Mouse (Mus musculus) liver, embryonic 12.5 days (tissue): ENCODE data around the gene Golim4. TPM values are rescaled to one million over a fixed set of nuclear protein-coding genes. Genes with fewer than 3 reads are reported as not detected.

Source experiments
- ATAC-seq: fragments of 200-750 bp; cut with Nextera tagmentation; 2 replicates; pipeline ENCODE4 v1.8.0; 2017; ENCODE audit warnings: moderate number of reproducible peaks, mild to moderate bottlenecking, moderate library complexity
- H3K27ac ChIP-seq: fragments of 300-500 bp; sonication (generic); 2 replicates; pipeline ENCODE4 v1.5.1; 2016; ENCODE audit warnings: mild to moderate bottlenecking
- H3K27me3 ChIP-seq: fragments of 300-500 bp; sonication (generic); replicated peaks from 2 replicates; pipeline ENCODE4 v1.6.1; 2016; ENCODE audit warnings: mild to moderate bottlenecking, moderate library complexity
- H3K36me3 ChIP-seq: fragments of 300-500 bp; sonication (generic); 2 replicates; pipeline ENCODE4 v1.6.1; 2016; ENCODE audit warnings: mild to moderate bottlenecking, moderate library complexity
- H3K4me1 ChIP-seq: fragments of 300-500 bp; sonication (generic); 2 replicates; pipeline ENCODE4 v1.6.1; 2016
- H3K4me2 ChIP-seq: fragments of 300-500 bp; sonication (generic); 2 replicates; pipeline ENCODE4 v1.6.1; 2016; ENCODE audit warnings: mild to moderate bottlenecking, moderate library complexity
- H3K4me3 ChIP-seq: fragments of 300-500 bp; sonication (generic); 2 replicates; pipeline ENCODE4 v1.5.1; 2016; ENCODE audit warnings: mild to moderate bottlenecking, moderate library complexity
- H3K9ac ChIP-seq: fragments of 300-500 bp; sonication (generic); 2 replicates; pipeline ENCODE4 v1.6.1; 2016; ENCODE audit warnings: mild to moderate bottlenecking, moderate library complexity
- H3K9me3 ChIP-seq: fragments of 300-500 bp; sonication (generic); replicated peaks from 2 replicates; pipeline ENCODE4 v1.6.1; 2016; ENCODE audit warnings: mild to moderate bottlenecking, moderate library complexity
- WGBS: fragments of 180-500 bp; shearing (Covaris S2); methylation state at CpG from one replicate; pipeline ENCODE4 v1.1.7; 2016; ENCODE audit not compliant: insufficient replicate concordance; 5-methylcytosine and 5-hydroxymethylcytosine counted together
- polyA plus RNA-seq: library from polyadenylated mRNA; unstranded; fragments of >200 nt; fragmentation: Nextera tagmentation; extraction: Ambion mirVana; gene quantifications from 2 replicates; pipeline ENCODE4 v1.2.1, GENCODE M21; 2016

The Golim4 gene
- polyA plus RNA-seq, 1 experiment from 2014 or later = 26.0 TPM

DNA sequence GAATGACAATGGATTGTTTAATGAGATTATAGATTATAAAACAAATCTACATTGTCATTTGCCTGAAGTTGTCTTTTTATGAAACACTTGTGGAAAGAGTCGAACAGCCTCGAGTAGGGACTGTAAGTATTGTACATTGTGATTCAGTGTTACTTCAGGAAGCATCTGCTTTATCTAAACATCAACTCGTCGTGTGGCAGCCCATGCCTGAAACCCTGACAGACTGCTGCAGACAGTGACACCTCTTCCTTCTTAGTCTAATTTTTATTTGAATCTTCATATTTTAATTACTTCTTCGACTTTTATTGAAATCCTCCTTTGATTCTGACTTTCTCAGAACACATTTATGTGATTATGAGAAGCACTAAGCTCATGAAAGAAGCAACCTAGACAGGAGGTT, 7.4 kb downstream of the Golim4 start:
- no peak overlapping the region for H3K27ac ChIP-seq
- no peak overlapping the region for H3K9ac ChIP-seq
- no peak overlapping the region for H3K4me3 ChIP-seq
- H3K9me3 ChIP-seq = no peaks in the 10 kb centered on the region
- H3K36me3 ChIP-seq = peaks cover 34% of the 10 kb centered on the region
- peaks cover 57% of the 10 kb centered on the region for H3K4me1 ChIP-seq
- H3K4me2 ChIP-seq = no peak overlapping the region
- no peak for ATAC-seq
- no peaks in the 10 kb centered on the region for H3K27me3 ChIP-seq
- 34% methylated on average over 5 of the region's 5 CpGs for WGBS

DNA sequence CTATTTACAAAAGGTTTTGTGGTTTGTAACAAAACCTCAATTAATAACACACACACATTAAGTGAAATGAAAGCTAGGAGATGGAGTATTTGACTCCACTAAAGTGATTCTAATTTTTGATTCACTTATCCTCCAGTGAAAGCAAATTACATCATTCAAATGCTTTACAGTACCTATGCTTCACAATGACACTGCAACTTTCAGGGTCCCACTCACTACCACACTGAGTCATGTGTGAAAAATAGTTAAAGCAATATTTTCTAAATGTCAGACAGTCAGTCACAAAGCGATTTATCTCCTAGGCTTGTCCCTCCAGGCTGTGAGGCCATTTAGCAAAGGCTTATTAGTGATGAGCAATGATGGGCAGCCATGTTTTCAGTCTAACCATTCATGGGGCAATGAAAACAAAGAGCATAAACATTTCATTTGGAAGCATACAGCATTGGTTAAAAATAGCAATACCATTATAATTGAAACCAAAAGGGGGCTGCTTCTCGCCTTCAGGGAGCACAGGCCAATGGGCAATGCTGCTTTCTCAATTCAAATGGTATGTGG, 8.1 kb downstream of the Golim4 start:
- no peak overlapping the region for H3K9ac ChIP-seq
- no peaks in the 10 kb centered on the region for H3K9me3 ChIP-seq
- no peaks in the 10 kb centered on the region for H3K27me3 ChIP-seq
- peaks cover 50% of the 10 kb centered on the region for H3K4me1 ChIP-seq
- no peak overlapping the region for H3K4me3 ChIP-seq
- WGBS = 69% methylated on average over 2 of the region's 2 CpGs
- no peak overlapping the region for H3K4me2 ChIP-seq
- ATAC-seq = no peak
- peaks cover 37% of the 10 kb centered on the region for H3K36me3 ChIP-seq
- H3K27ac ChIP-seq = no peak overlapping the region; the same call in 1 of the 2 replicates

GRCm38 (mm10) chr3:75948003-75948402, 8.7 kb downstream of the Golim4 start:
- H3K4me2 ChIP-seq = no peak overlapping the region
- 85% methylated on average over 1 of the region's 1 CpGs for WGBS
- H3K27ac ChIP-seq = no peak overlapping the region
- peaks cover 45% of the 10 kb centered on the region for H3K4me1 ChIP-seq
- H3K9me3 ChIP-seq = no peaks in the 10 kb centered on the region
- H3K9ac ChIP-seq = no peak overlapping the region
- peaks cover 37% of the 10 kb centered on the region for H3K36me3 ChIP-seq
- no peak overlapping the region for H3K4me3 ChIP-seq
- no peaks in the 10 kb centered on the region for H3K27me3 ChIP-seq
- no peak for ATAC-seq

GRCm38 (mm10) chr3:75942303-75943060, 14.3 kb downstream of the Golim4 start:
- peak; percentile 52; the same call in 1 of the 2 replicates for ATAC-seq
- Histone ChIP-seq H3K4me1 (peaks cover 23% of the 10 kb centered on the region), H3K9ac (no peak overlapping the region), H3K9me3 (no peaks in the 10 kb centered on the region), H3K4me2 (no peak overlapping the region), H3K27ac (no peak overlapping the region), H3K4me3 (no peak overlapping the region), H3K27me3 (no peaks in the 10 kb centered on the region), H3K36me3 (peaks cover 36% of the 10 kb centered on the region)
- 77% methylated on average over 12 of the region's 12 CpGs for WGBS

DNA sequence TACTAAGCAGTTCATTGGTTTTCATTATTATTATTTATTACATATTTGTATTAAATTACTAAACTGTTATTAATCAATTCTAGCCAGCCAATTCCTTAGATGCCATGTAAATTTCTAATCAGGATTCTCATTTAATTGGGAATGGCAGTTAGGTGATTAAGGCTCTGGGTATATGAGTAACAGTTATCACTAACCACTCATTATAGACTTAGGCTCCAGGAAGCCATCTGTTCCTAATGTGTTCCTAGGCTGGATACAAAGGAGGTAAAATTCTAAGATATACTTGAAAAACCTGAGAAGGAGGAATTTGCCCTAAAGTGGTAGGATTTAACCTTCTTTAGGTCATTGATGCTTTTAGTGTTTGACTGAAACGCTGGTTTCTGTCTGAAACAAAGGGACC, 14.9 kb downstream of the Golim4 start:
- Histone ChIP-seq H3K4me2 (no peak overlapping the region), H3K9me3 (no peaks in the 10 kb centered on the region), H3K36me3 (peaks cover 30% of the 10 kb centered on the region), H3K27ac (no peak overlapping the region), H3K4me3 (no peak overlapping the region), H3K4me1 (peaks cover 23% of the 10 kb centered on the region), H3K9ac (no peak overlapping the region), H3K27me3 (no peaks in the 10 kb centered on the region)
- 76% methylated on average over 1 of the region's 1 CpGs for WGBS
- ATAC-seq = no peak

DNA sequence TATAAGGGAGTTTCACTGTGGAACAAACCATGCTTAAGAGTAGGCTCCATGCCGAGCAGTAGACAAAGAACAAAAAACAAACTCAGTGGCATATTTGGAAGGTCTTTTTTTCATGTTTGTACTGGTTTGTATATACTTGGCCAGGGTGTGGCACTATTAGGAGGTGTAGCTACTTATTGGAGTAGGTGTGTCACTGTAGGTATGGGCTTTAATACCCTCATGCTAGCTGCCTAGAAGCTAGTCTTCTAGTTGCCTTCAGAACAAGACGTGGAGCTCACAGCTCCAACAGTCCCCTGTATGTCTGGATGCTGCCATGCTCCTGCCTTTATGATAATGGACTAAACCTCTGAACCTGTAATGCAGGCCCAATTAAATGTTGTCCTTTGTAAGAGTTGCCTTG, 20.6 kb downstream of the Golim4 start:
- Histone ChIP-seq H3K36me3 (peaks cover 30% of the 10 kb centered on the region), H3K27me3 (no peaks in the 10 kb centered on the region), H3K27ac (no peak overlapping the region), H3K4me1 (peaks cover 7% of the 10 kb centered on the region; the same call in 1 of the 2 replicates), H3K9ac (no peak overlapping the region), H3K4me3 (no peak overlapping the region), H3K4me2 (no peak overlapping the region), H3K9me3 (peaks cover 6% of the 10 kb centered on the region; the same call in 1 of the 2 replicates)
- 85% methylated on average over 2 of the region's 2 CpGs for WGBS
- no peak for ATAC-seq

GRCm38 (mm10) chr3:75930659-75931225, 26.0 kb downstream of the Golim4 start:
- WGBS = 74% methylated on average over 2 of the region's 2 CpGs
- no peak overlapping the region for H3K9ac ChIP-seq

DNA sequence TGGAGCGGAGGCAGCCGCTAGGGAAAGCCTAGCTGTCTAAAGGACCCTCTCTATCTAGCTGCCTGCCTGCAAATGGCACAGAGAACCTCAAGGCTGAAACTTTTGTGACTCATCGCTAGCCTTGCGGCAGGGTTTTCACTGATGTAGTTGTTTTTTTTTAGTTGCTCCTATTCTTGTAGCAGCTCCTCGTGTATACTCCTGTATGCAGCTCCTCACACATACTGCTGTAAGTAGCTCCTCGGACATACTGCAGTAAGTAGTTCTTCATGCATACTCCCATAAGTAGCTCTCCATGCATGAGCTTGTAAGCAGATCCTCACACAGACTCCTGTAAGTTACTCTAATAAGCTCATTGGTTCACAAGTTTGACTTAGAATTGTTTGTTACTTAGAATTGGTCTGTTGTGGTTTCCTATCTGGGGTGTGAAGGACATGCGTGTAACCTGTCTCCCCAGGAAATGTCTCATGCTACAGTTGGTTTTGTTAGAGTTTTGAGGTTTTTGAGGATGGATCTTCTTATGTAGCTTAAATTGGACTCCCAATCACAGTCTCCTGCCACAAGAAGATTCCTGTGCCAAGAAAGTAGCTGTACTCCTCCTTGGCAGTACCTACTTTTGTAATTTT, 26.7 kb downstream of the Golim4 start:
- Histone ChIP-seq H3K4me1 (peaks cover 9% of the 10 kb centered on the region), H3K9me3 (peaks cover 6% of the 10 kb centered on the region; the same call in 1 of the 2 replicates), H3K9ac (no peak overlapping the region), H3K4me3 (no peak overlapping the region), H3K27ac (no peak overlapping the region), H3K27me3 (no peaks in the 10 kb centered on the region), H3K36me3 (peaks cover 15% of the 10 kb centered on the region), H3K4me2 (no peak overlapping the region)
- no peak for ATAC-seq
- 78% methylated on average over 7 of the region's 7 CpGs for WGBS

More at GRCm38 (mm10) chr3:75930659-75931225, 26.0 kb downstream of the Golim4 start:
- Histone ChIP-seq H3K36me3 (peaks cover 22% of the 10 kb centered on the region), H3K4me3 (no peak overlapping the region), H3K9me3 (peaks cover 6% of the 10 kb centered on the region; the same call in 1 of the 2 replicates), H3K4me2 (no peak overlapping the region), H3K27me3 (no peaks in the 10 kb centered on the region), H3K4me1 (peaks cover 9% of the 10 kb centered on the region), H3K27ac (no peak overlapping the region)
- ATAC-seq = no peak

DNA sequence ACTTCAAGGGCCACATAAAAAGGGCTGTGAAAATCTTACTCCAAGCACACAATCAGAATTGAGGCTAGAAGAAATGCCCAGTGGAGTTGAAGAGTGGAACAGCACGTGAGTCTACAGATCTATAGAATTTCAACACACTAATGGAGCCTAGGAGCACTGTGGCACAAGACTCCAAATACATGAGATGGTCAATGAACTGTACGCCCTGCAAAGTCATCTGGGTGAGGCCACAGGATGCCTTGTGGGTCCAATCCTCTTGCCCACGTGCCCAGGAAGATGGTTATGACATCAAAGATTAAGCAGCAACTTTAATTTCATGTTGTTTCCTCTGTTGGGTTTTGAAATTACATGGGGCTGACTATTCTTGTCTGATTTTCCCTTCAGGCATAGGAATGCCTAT, 30.4 kb downstream of the Golim4 start:
- Histone ChIP-seq H3K4me2 (no peak overlapping the region), H3K9ac (no peak overlapping the region), H3K4me3 (no peak overlapping the region), H3K9me3 (no peaks in the 10 kb centered on the region), H3K27me3 (no peaks in the 10 kb centered on the region), H3K36me3 (no peaks in the 10 kb centered on the region), H3K4me1 (peaks cover 32% of the 10 kb centered on the region), H3K27ac (no peak overlapping the region)
- peak; percentile 44; the same call in 1 of the 2 replicates for ATAC-seq
- 76% methylated on average over 3 of the region's 3 CpGs for WGBS

- no peak for ATAC-seq
- WGBS = 73% methylated on average over 2 of the region's 2 CpGs
- peaks cover 44% of the 10 kb centered on the region for H3K4me1 ChIP-seq
Observed at GRCm38 (mm10) chr3:75925123-75925522, 31.6 kb downstream of the Golim4 start.

DNA sequence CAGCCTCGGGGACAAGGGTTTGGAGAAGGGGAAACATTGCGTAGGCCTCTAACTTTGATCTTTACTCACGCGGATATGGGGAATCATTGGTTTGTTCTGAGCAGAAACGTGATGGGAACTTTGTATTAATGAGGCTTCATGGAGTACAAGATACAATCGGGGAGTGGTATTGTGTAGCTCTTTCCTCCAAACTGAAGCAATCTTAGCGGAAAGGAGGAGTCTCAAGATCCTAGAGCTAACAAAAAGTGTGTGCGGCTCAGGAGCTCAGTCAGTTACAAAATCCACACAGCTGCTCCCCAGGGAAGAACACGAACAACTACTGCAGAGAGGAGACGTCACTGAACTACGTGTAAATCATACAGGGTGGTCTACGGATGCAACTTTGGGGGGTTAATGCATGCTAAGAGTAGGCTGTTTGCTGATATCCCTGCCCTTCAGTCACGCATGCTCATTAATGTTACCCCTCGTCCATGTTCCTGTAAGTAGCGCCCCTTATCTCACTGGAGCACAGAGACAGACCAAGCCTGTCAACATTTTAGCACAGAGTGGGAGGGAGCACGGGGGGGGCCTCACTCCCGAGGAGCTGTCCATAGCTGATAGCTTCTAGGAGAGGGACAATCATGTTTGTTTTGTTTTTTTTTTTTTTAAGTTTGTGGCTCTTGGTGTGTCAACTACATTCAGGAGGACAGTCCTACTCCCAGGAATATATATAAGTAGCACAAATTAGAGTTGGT, 38.8 kb downstream of the Golim4 start:
- Histone ChIP-seq H3K27ac (peak overlapping the region; percentile 91), H3K9me3 (no peaks in the 10 kb centered on the region), H3K4me3 (no peak overlapping the region; the same call in 1 of the 2 replicates), H3K36me3 (no peaks in the 10 kb centered on the region), H3K9ac (peak overlapping the region; percentile 41; the same call in 1 of the 2 replicates), H3K4me1 (peaks cover 74% of the 10 kb centered on the region), H3K27me3 (no peaks in the 10 kb centered on the region), H3K4me2 (peak overlapping the region; percentile 58)
- peak; percentile 100 for ATAC-seq
- WGBS = 43% methylated on average over 17 of the region's 17 CpGs

More at GRCm38 (mm10) chr3:75925123-75925522, 31.6 kb downstream of the Golim4 start:
- no peaks in the 10 kb centered on the region for H3K27me3 ChIP-seq
- H3K9me3 ChIP-seq = no peaks in the 10 kb centered on the region
- H3K27ac ChIP-seq = no peak overlapping the region
- no peak overlapping the region for H3K4me2 ChIP-seq
- no peak overlapping the region for H3K9ac ChIP-seq
- no peak overlapping the region for H3K4me3 ChIP-seq
- H3K36me3 ChIP-seq = no peaks in the 10 kb centered on the region
